Mouse (Mus musculus): ENCODE results near the gene Fancl. TPM values are rescaled to one million over a fixed set of nuclear protein-coding genes. Genes with fewer than 3 reads are reported as not detected.

Fancl gene
- polyA plus RNA-seq (2021; fragmentation: Nextera tagmentation) = 5.3 and 5.9 TPM in 2 replicates
- long read RNA-seq, experiment 1, transcript Fancl-201 (14 exons, 2,724 nt) = major isoform, 8 of 9 reads
- long read RNA-seq, experiment 1, partial matches to known transcripts = 0 of 9 reads
- long read RNA-seq, experiment 1, other reads (novel, unspliced or antisense) = 1 of 9 reads
- long read RNA-seq, experiment 2, transcript Fancl-201 (14 exons, 2,724 nt) = major isoform, 16 of 19 reads
- long read RNA-seq, experiment 2, partial matches to known transcripts = 0 of 19 reads
- long read RNA-seq, experiment 2, other reads (novel, unspliced or antisense) = 3 of 19 reads

GRCm38 (mm10) chr11:26385971-26386370 is at the start of gene Fancl:
TSS of gene Fancl (plus strand) at chr11:26386135.

Other genes starting within 250 kb of the Fancl start
- 4.4 and 6.6 TPM in 2 replicates for gene 5730522E02Rik, start 175.4 kb upstream of the Fancl start, polyA plus RNA-seq (2021; fragmentation: Nextera tagmentation)
- not detected in 2 replicates for gene Gm6899, start 207.1 kb downstream of the Fancl start, polyA plus RNA-seq (2021; fragmentation: Nextera tagmentation)
- 2.6 and 3.1 TPM in 2 replicates for gene Vrk2, start 207.9 kb downstream of the Fancl start, polyA plus RNA-seq (2021; fragmentation: Nextera tagmentation)